Mouse (Mus musculus): ENCODE data around the gene Fam219a. TPM values are rescaled to one million over a fixed set of nuclear protein-coding genes. Genes with fewer than 3 reads are reported as not detected.

The Fam219a gene
- polyA plus RNA-seq, 1 experiment from 2014 or later, result 2.8 TPM

- Histone ChIP-seq H3K4me2 (no peak overlapping the region), H3K9ac (no peak overlapping the region), H3K36me3 (no peaks in the 10 kb centered on the region), H3K4me1 (peaks cover 9% of the 10 kb centered on the region; the same call in 1 of the 2 replicates), H3K9me3 (replicated peaks) (no peaks in the 10 kb centered on the region), H3K4me3 (replicated peaks) (no peak overlapping the region), H3K27me3 (peaks cover 21% of the 10 kb centered on the region), H3K27ac (no peak overlapping the region)
- no peak for ATAC-seq (replicated peaks; ENCODE audit: low FRiP score)
- WGBS, result 78% methylated on average over 7 of the region's 7 CpGs
Measured at GRCm38 (mm10) chr4:41518349-41518748, 51.0 kb downstream of the Fam219a start.

- no peak for ATAC-seq (replicated peaks; ENCODE audit: low FRiP score)
- H3K9me3 ChIP-seq (replicated peaks), result no peaks in the 10 kb centered on the region
- no peak within 1 kb of the TSS for H3K4me3 ChIP-seq (replicated peaks)
- H3K36me3 ChIP-seq, result no peaks in the 10 kb centered on the region
- WGBS, result 89% methylated on average over 2 of the region's 2 CpGs
- no peak within 1 kb of the TSS for H3K9ac ChIP-seq
- H3K4me2 ChIP-seq, result no peak within 1 kb of the TSS
- no peak within 1 kb of the TSS for H3K27ac ChIP-seq
- peaks cover 27% of the 10 kb centered on the region for H3K27me3 ChIP-seq
- H3K4me1 ChIP-seq, result 0 out of 2 replicates have a peak, but pooled peaks cover 6% of the 10 kb centered on the region
Measured at GRCm38 (mm10) chr4:41517233-41517632, 52.1 kb downstream of the Fam219a start, which contains the start of gene 1110017D15Rik. Gene 1110017D15Rik, minus strand, starts transcription at chr4:41517333.

GRCm38 (mm10) chr4:41513714-41514113, 55.6 kb downstream of the Fam219a start:
- WGBS, result 18% methylated on average over 8 of the region's 8 CpGs
- H3K4me2 ChIP-seq, result no peak overlapping the region
- no peak overlapping the region for H3K27ac ChIP-seq
- H3K27me3 ChIP-seq, result peaks cover 21% of the 10 kb centered on the region; the same call in 1 of the 2 replicates
- H3K9ac ChIP-seq, result no peak overlapping the region
- ATAC-seq (replicated peaks; ENCODE audit: low FRiP score), result no peak
- no peak overlapping the region for H3K4me3 ChIP-seq (replicated peaks)
- no peaks in the 10 kb centered on the region for H3K9me3 ChIP-seq (replicated peaks)
- no peaks in the 10 kb centered on the region for H3K36me3 ChIP-seq
- no peaks in the 10 kb centered on the region for H3K4me1 ChIP-seq

- Histone ChIP-seq H3K4me2 (no peak overlapping the region), H3K9ac (no peak overlapping the region), H3K36me3 (no peaks in the 10 kb centered on the region), H3K4me3 (replicated peaks) (no peak overlapping the region), H3K4me1 (no peaks in the 10 kb centered on the region), H3K9me3 (replicated peaks) (no peaks in the 10 kb centered on the region), H3K27me3 (peaks cover 25% of the 10 kb centered on the region; the same call in 1 of the 2 replicates), H3K27ac (no peak overlapping the region)
- WGBS, result 31% methylated on average over 4 of the region's 4 CpGs
- ATAC-seq (replicated peaks; ENCODE audit: low FRiP score), result no peak
Measured at GRCm38 (mm10) chr4:41513309-41513708, 56.0 kb downstream of the Fam219a start.

- peaks cover 23% of the 10 kb centered on the region; the same call in 1 of the 2 replicates for H3K27me3 ChIP-seq
- H3K4me3 ChIP-seq (replicated peaks), result no peak overlapping the region
- ATAC-seq (replicated peaks; ENCODE audit: low FRiP score), result no peak
- H3K4me2 ChIP-seq, result no peak overlapping the region; the same call in 1 of the 2 replicates
- H3K4me1 ChIP-seq, result peaks cover 26% of the 10 kb centered on the region
- no peak overlapping the region for H3K27ac ChIP-seq
- H3K9ac ChIP-seq, result no peak overlapping the region
- no peaks in the 10 kb centered on the region for H3K9me3 ChIP-seq (replicated peaks)
- WGBS, result 52% methylated on average over 7 of the region's 7 CpGs
- H3K36me3 ChIP-seq, result no peaks in the 10 kb centered on the region
Measured at GRCm38 (mm10) chr4:41507998-41508397, 61.3 kb downstream of the Fam219a start.

- Histone ChIP-seq H3K9ac (peak overlapping the region; percentile 52), H3K27me3 (peaks cover 22% of the 10 kb centered on the region), H3K4me3 (replicated peaks) (peak overlapping the region; percentile 56), H3K27ac (no peak overlapping the region), H3K4me2 (peak overlapping the region; percentile 97), H3K36me3 (no peaks in the 10 kb centered on the region), H3K4me1 (peaks cover 31% of the 10 kb centered on the region), H3K9me3 (replicated peaks) (no peaks in the 10 kb centered on the region)
- 3% methylated on average over 22 of the region's 22 CpGs for WGBS
- no peak for ATAC-seq (replicated peaks; ENCODE audit: low FRiP score)
Measured at GRCm38 (mm10) chr4:41507326-41507924, 61.9 kb downstream of the Fam219a start.

GRCm38 (mm10) chr4:41506906-41507305, 62.4 kb downstream of the Fam219a start:
- Histone ChIP-seq H3K27ac (no peak overlapping the region), H3K4me1 (peaks cover 37% of the 10 kb centered on the region), H3K9me3 (replicated peaks) (no peaks in the 10 kb centered on the region), H3K9ac (peak overlapping the region; percentile 52), H3K4me2 (peak overlapping the region; percentile 97), H3K4me3 (replicated peaks) (peak overlapping the region; percentile 56), H3K36me3 (no peaks in the 10 kb centered on the region), H3K27me3 (peaks cover 27% of the 10 kb centered on the region)
- peak; percentile 46 for ATAC-seq (replicated peaks; ENCODE audit: low FRiP score)
- WGBS, result 0% methylated on average over 29 of the region's 29 CpGs

- Histone ChIP-seq H3K36me3 (no peaks in the 10 kb centered on the region), H3K9ac (no peak overlapping the region), H3K4me1 (peaks cover 44% of the 10 kb centered on the region), H3K27me3 (peaks cover 35% of the 10 kb centered on the region), H3K9me3 (replicated peaks) (no peaks in the 10 kb centered on the region), H3K27ac (no peak overlapping the region), H3K4me2 (peak overlapping the region; percentile 97), H3K4me3 (replicated peaks) (no peak overlapping the region)
- no peak for ATAC-seq (replicated peaks; ENCODE audit: low FRiP score)
- whole genome bisulfite sequencing, result 14% methylated on average over 13 of the region's 13 CpGs
Measured at GRCm38 (mm10) chr4:41506156-41506555, 63.2 kb downstream of the Fam219a start.

GRCm38 (mm10) chr4:41505131-41505551, 64.2 kb downstream of the Fam219a start:
- H3K27ac ChIP-seq, result no peak overlapping the region
- H3K27me3 ChIP-seq, result peaks cover 45% of the 10 kb centered on the region
- H3K4me1 ChIP-seq, result peaks cover 44% of the 10 kb centered on the region
- no peak for ATAC-seq (replicated peaks; ENCODE audit: low FRiP score)
- no peak overlapping the region for H3K4me2 ChIP-seq
- no peak overlapping the region for H3K4me3 ChIP-seq (replicated peaks)
- H3K9me3 ChIP-seq (replicated peaks), result no peaks in the 10 kb centered on the region
- H3K36me3 ChIP-seq, result no peaks in the 10 kb centered on the region
- no peak overlapping the region for H3K9ac ChIP-seq
- WGBS, result 52% methylated on average over 11 of the region's 11 CpGs

- peaks cover 47% of the 10 kb centered on the region for H3K27me3 ChIP-seq
- WGBS, result 71% methylated on average over 5 of the region's 5 CpGs
- no peak for ATAC-seq (replicated peaks; ENCODE audit: low FRiP score)
- no peak overlapping the region for H3K27ac ChIP-seq
- H3K4me3 ChIP-seq (replicated peaks), result no peak overlapping the region
- no peaks in the 10 kb centered on the region for H3K9me3 ChIP-seq (replicated peaks)
- H3K9ac ChIP-seq, result no peak overlapping the region
- no peaks in the 10 kb centered on the region for H3K36me3 ChIP-seq
- H3K4me2 ChIP-seq, result no peak overlapping the region
- peaks cover 50% of the 10 kb centered on the region for H3K4me1 ChIP-seq
Measured at GRCm38 (mm10) chr4:41504325-41504724, 65.0 kb downstream of the Fam219a start.

GRCm38 (mm10) chr4:41502986-41503412, 66.3 kb downstream of the Fam219a start, which contains the start of gene AI464131:
Gene AI464131, minus strand, starts transcription at chr4:41503076.
- Histone ChIP-seq H3K9me3 (replicated peaks) (no peaks in the 10 kb centered on the region), H3K9ac (peak within 1 kb of the TSS; percentile 27), H3K36me3 (no peaks in the 10 kb centered on the region), H3K4me3 (replicated peaks) (peak within 1 kb of the TSS; percentile 46), H3K4me2 (peak within 1 kb of the TSS; percentile 70), H3K4me1 (peaks cover 63% of the 10 kb centered on the region), H3K27me3 (peaks cover 52% of the 10 kb centered on the region), H3K27ac (peak within 1 kb of the TSS; percentile 79)
- peak; percentile 91 for ATAC-seq (replicated peaks; ENCODE audit: low FRiP score)
- WGBS, result under 1% methylated on average over 18 of the region's 18 CpGs

- H3K9ac ChIP-seq, result peak overlapping the region; percentile 27
- peaks cover 53% of the 10 kb centered on the region for H3K27me3 ChIP-seq
- H3K4me2 ChIP-seq, result peak overlapping the region; percentile 70
- peak overlapping the region; percentile 79 for H3K27ac ChIP-seq
- H3K4me3 ChIP-seq (replicated peaks), result peak overlapping the region; percentile 46
- peak; percentile 76 for ATAC-seq (replicated peaks; ENCODE audit: low FRiP score)
- WGBS, result 8% methylated on average over 20 of the region's 20 CpGs
- H3K9me3 ChIP-seq (replicated peaks), result no peaks in the 10 kb centered on the region
- H3K36me3 ChIP-seq, result no peaks in the 10 kb centered on the region
- H3K4me1 ChIP-seq, result peaks cover 63% of the 10 kb centered on the region
Measured at GRCm38 (mm10) chr4:41502171-41502940, 67.0 kb downstream of the Fam219a start.

All from kidney, embryonic 15.5 days (tissue).